Mouse (Mus musculus): ENCODE results near the gene Itgb1bp1. TPM values are rescaled to one million over a fixed set of nuclear protein-coding genes. Genes with fewer than 3 reads are reported as not detected.

The Itgb1bp1 gene
- 10 to 100 TPM; 40.9 to 49.7 TPM for total RNA-seq (2021)

GRCm38 (mm10) chr12:21286243-21286622 lies at the start of gene Itgb1bp1:
Itgb1bp1 (minus strand) TSS chr12:21286284.
- peak; percentile 97 for DNase-seq (ENCODE audit: low spot score)
- intact Hi-C loops (cut with DNase I), result loop anchor here (5.0 kb wide), 1 partner anchor 86 kb away; the partner anchor contains the start of gene Adam17

- intact Hi-C loops (cut with DNase I), result no loop called here
- DNase-seq (ENCODE audit: low spot score), result no peak
Measured at GRCm38 (mm10) chr12:21335869-21336268, 49.8 kb upstream of the Itgb1bp1 start.

GRCm38 (mm10) chr12:21333766-21334165 lies 47.7 kb upstream of the Itgb1bp1 start:
- no peak for DNase-seq (ENCODE audit: low spot score)
- intact Hi-C loops (cut with DNase I), result no loop called here

- intact Hi-C loops (cut with DNase I), result no loop called here
- no peak for DNase-seq (ENCODE audit: low spot score)
Measured at GRCm38 (mm10) chr12:21333021-21333420, 46.9 kb upstream of the Itgb1bp1 start.

- intact Hi-C loops (cut with DNase I), result no loop called here
- no peak for DNase-seq (ENCODE audit: low spot score)
Measured at GRCm38 (mm10) chr12:21331711-21332110, 45.6 kb upstream of the Itgb1bp1 start.

GRCm38 (mm10) chr12:21330961-21331576 lies 45.0 kb upstream of the Itgb1bp1 start:
- intact Hi-C loops (cut with DNase I), result no loop called here
- no peak for DNase-seq (ENCODE audit: low spot score)

GRCm38 (mm10) chr12:21329661-21330400 lies 43.7 kb upstream of the Itgb1bp1 start:
- no peak for DNase-seq (ENCODE audit: low spot score)
- intact Hi-C loops (cut with DNase I), result no loop called here

GRCm38 (mm10) chr12:21326325-21326724 lies 40.2 kb upstream of the Itgb1bp1 start:
- intact Hi-C loops (cut with DNase I), result no loop called here
- DNase-seq (ENCODE audit: low spot score), result no peak

- intact Hi-C loops (cut with DNase I), result no loop called here
- no peak for DNase-seq (ENCODE audit: low spot score)
Measured at GRCm38 (mm10) chr12:21325266-21325665, 39.2 kb upstream of the Itgb1bp1 start.

- intact Hi-C loops (cut with DNase I), result no loop called here
- DNase-seq (ENCODE audit: low spot score), result no peak
Measured at GRCm38 (mm10) chr12:21324101-21324500, 38.0 kb upstream of the Itgb1bp1 start.

GRCm38 (mm10) chr12:21322856-21323255 lies 36.8 kb upstream of the Itgb1bp1 start:
- DNase-seq (ENCODE audit: low spot score), result no peak
- intact Hi-C loops (cut with DNase I), result no loop called here

GRCm38 (mm10) chr12:21322296-21322695 lies 36.2 kb upstream of the Itgb1bp1 start:
- no peak for DNase-seq (ENCODE audit: low spot score)
- intact Hi-C loops (cut with DNase I), result no loop called here

- intact Hi-C loops (cut with DNase I), result no loop called here
Measured at GRCm38 (mm10) chr12:21321170-21321569, 35.1 kb upstream of the Itgb1bp1 start.

GRCm38 (mm10) chr12:21320317-21320716 lies 34.2 kb upstream of the Itgb1bp1 start:
- intact Hi-C loops (cut with DNase I), result no loop called here
- DNase-seq (ENCODE audit: low spot score), result no peak

More at GRCm38 (mm10) chr12:21321170-21321569, 35.1 kb upstream of the Itgb1bp1 start:
- DNase-seq (ENCODE audit: low spot score), result no peak

GRCm38 (mm10) chr12:21318143-21318895 lies 32.2 kb upstream of the Itgb1bp1 start:
- intact Hi-C loops (cut with DNase I), result loop anchor here (5.0 to 10.0 kb wide), 3 partner anchors 54 to 296 kb away; partner anchors contain the start of gene Adam17

GRCm38 (mm10) chr12:21316869-21317265 lies 30.8 kb upstream of the Itgb1bp1 start:
- intact Hi-C loops (cut with DNase I), result loop anchor here (5.0 to 10.0 kb wide), 3 partner anchors 55 to 298 kb away; partner anchors contain the start of gene Adam17
- DNase-seq (ENCODE audit: low spot score), result peak; percentile 19

More at GRCm38 (mm10) chr12:21318143-21318895, 32.2 kb upstream of the Itgb1bp1 start:
- peak; percentile 18 for DNase-seq (ENCODE audit: low spot score)

- peak; percentile 69 for DNase-seq (ENCODE audit: low spot score)
- intact Hi-C loops (cut with DNase I), result loop anchor here (5.0 to 10.0 kb wide), 3 partner anchors 56 to 299 kb away; partner anchors contain the start of gene Adam17
Measured at GRCm38 (mm10) chr12:21315923-21316868, 30.1 kb upstream of the Itgb1bp1 start, which contains the start of gene Iah1. Iah1 (plus strand) TSS chr12:21316389.

- DNase-seq (ENCODE audit: low spot score), result no peak
- intact Hi-C loops (cut with DNase I), result loop anchor here (10.0 kb wide), 1 partner anchor 303 kb away; no protein-coding TSS in a partner anchor
Measured at GRCm38 (mm10) chr12:21312201-21312600, 26.1 kb upstream of the Itgb1bp1 start.

GRCm38 (mm10) chr12:21306721-21307120 lies 20.6 kb upstream of the Itgb1bp1 start:
- intact Hi-C loops (cut with DNase I), result no loop called here
- no peak for DNase-seq (ENCODE audit: low spot score)

Data from heart, postnatal 25 days (tissue).